In the genomic region with DNA sequence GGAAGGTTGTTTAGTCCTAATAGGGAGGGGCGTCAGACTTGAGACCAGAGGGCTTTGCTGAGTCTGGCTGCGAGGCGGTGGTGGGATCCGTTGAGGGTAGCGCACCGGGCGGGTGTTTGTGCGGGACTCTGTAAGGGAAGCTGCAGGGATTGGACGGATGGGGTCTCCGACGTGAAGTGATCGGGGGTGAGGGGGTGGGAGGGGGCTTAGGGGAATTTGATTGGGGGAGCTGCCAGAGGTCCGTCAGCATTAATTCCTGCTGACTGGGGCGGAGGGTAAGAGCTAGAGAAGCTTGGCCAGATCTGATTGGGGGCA, we compare ENCODE assay signal across 8 mouse cellular contexts. TPM values are rescaled to one million over a fixed set of nuclear protein-coding genes. Genes with fewer than 3 reads are reported as not detected.
DNase-seq lines count a peak whose midpoint lies in the region; ATAC-seq and TF ChIP-seq lines count a peak whose summit lies in the region.

No protein-coding gene starts in this region.

- H3K4me2 ChIP-seq in CH12.LX (ENCODE audit: insufficient read depth, low read depth, poor library complexity, severe bottlenecking), result peak overlapping the region; percentile 26; the same call in 1 of the 2 replicates
- H3K4me2 ChIP-seq in liver, embryonic 12.5 days, result peak overlapping the region; percentile 98
- H3K4me2 ChIP-seq in stomach, postnatal 0 days (replicated peaks; ENCODE audit: low read depth), result peak overlapping the region; percentile 95

- H3K27ac ChIP-seq in gastrocnemius, adult 2 months, result peak overlapping the region; percentile 98
- H3K27ac ChIP-seq in CH12.LX (ENCODE audit: insufficient read depth, low read depth), result peak overlapping the region; percentile 88
- peak overlapping the region; percentile 97 for H3K27ac ChIP-seq in liver, embryonic 12.5 days
- peak overlapping the region; percentile 99 for H3K27ac ChIP-seq in stomach, postnatal 0 days (replicated peaks)

- in situ Hi-C loops in CH12.LX (cut with MboI; ENCODE audit: low pct_ligation_motif_present, low pct_unique_long_range_greater_than_20kb, low sequenced_read_pairs), result no loop called here

- dilution Hi-C loops in CH12.LX (cut with MboI; ENCODE audit: extremely low pct_ligation_motif_present, extremely low pct_unique_long_range_greater_than_20kb, low sequenced_read_pairs), result no loop called here

- ATAC-seq in liver, embryonic 12.5 days, result peak; percentile 40
- ATAC-seq in stomach, postnatal 0 days (ENCODE audit: low FRiP score, low TSS enrichment), result peak; percentile 35

- peaks cover 3 to 49% of the 10 kb centered on the region in 2 experiments for H3K4me1 ChIP-seq in CH12.LX (ENCODE audit: control insufficient read depth in 1 of 2, insufficient read depth in 2 of 2)
- H3K4me1 ChIP-seq in erythroblast, embryonic 14.5 days (ENCODE audit: control insufficient read depth), result peaks cover 68% of the 10 kb centered on the region
- H3K4me1 ChIP-seq in liver, embryonic 12.5 days, result peaks cover 81% of the 10 kb centered on the region
- no peaks in the 10 kb centered on the region for H3K4me1 ChIP-seq in stomach, postnatal 0 days (replicated peaks; ENCODE audit: control insufficient read depth, insufficient read depth)

- TF ChIP-seq POLR2A in CH12.LX (IDR thresholded peaks at IDR 0.05; ENCODE audit: low read depth, low read length), result no peak

- intact Hi-C loops in gastrocnemius, adult 2 months (cut with DNase I), result no loop called here

- H3K79me2 ChIP-seq in CH12.LX (replicated peaks; ENCODE audit: control insufficient read depth, extremely low read depth, insufficient read depth, poor library complexity, severe bottlenecking), result peaks cover 57% of the 10 kb centered on the region

- TF ChIP-seq CTCF in gastrocnemius, adult 2 months (IDR thresholded peaks at IDR 0.05), result no peak
- TF ChIP-seq CTCF in CH12.LX (conservative IDR thresholded peaks at IDR 0.05 in 1 of 2, IDR thresholded peaks at IDR 0.05 in 1 of 2; ENCODE audit: low read depth in 2 of 2, low read length in 2 of 2), result no peak
- TF ChIP-seq CTCF in stomach, postnatal 0 days (IDR thresholded peaks at IDR 0.05; ENCODE audit: low read depth), result no peak

- no peak for TF ChIP-seq EP300 in CH12.LX (IDR thresholded peaks at IDR 0.05; ENCODE audit: low read length)
- no peak for TF ChIP-seq EP300 in stomach, postnatal 0 days (optimal IDR thresholded peaks at IDR 0.05)

- DNase-seq in gastrocnemius, adult 2 months, result peak; percentile 48
- no peak for DNase-seq in gastrocnemius, adult 8-10 months (ENCODE audit: low spot score in 2 of 2)
- DNase-seq in CH12.LX (ENCODE audit: extremely low read depth), result peak; percentile 48
- DNase-seq in stomach, postnatal 0 days (ENCODE audit: low spot score), result no peak
- no peak for DNase-seq in gastrocnemius, adult 18-20 months (ENCODE audit: low spot score)
- DNase-seq in ovary, postnatal 10 days (ENCODE audit: low spot score), result no peak

- H3K36me3 ChIP-seq in CH12.LX (replicated peaks in 1 of 2; ENCODE audit: control insufficient read depth in 1 of 2, insufficient read depth in 1 of 2, low read length in 1 of 2), result peaks cover 25 to 45% of the 10 kb centered on the region in 2 experiments
- peaks cover 57% of the 10 kb centered on the region for H3K36me3 ChIP-seq in erythroblast, embryonic 14.5 days (ENCODE audit: control insufficient read depth)
- H3K36me3 ChIP-seq in liver, embryonic 12.5 days, result peaks cover 51% of the 10 kb centered on the region
- H3K36me3 ChIP-seq in stomach, postnatal 0 days (ENCODE audit: control insufficient read depth, insufficient read depth, low read length), result peaks cover 14% of the 10 kb centered on the region

- no peak for TF ChIP-seq RAD21 in CH12.LX (IDR thresholded peaks at IDR 0.05; ENCODE audit: low read depth, low read length)

- WGBS in liver, embryonic 12.5 days (ENCODE audit: insufficient replicate concordance), result 1% methylated on average over 14 of the region's 14 CpGs
- WGBS in stomach, postnatal 0 days, result 2% methylated on average over 14 of the region's 14 CpGs

- no peaks in the 10 kb centered on the region for H3K27me3 ChIP-seq in CH12.LX (replicated peaks)
- no peaks in the 10 kb centered on the region for H3K27me3 ChIP-seq in erythroblast, embryonic 14.5 days (ENCODE audit: control insufficient read depth)
- no peaks in the 10 kb centered on the region for H3K27me3 ChIP-seq in liver, embryonic 12.5 days (replicated peaks)
- H3K27me3 ChIP-seq in stomach, postnatal 0 days (ENCODE audit: control insufficient read depth, insufficient read depth, low read length), result no peaks in the 10 kb centered on the region

- H3K9ac ChIP-seq in CH12.LX (ENCODE audit: insufficient read depth, low read depth), result peak overlapping the region; percentile 94
- peak overlapping the region; percentile 94 for H3K9ac ChIP-seq in liver, embryonic 12.5 days
- H3K9ac ChIP-seq in stomach, postnatal 0 days (ENCODE audit: low read length), result peak overlapping the region; percentile 86

- H3K4me3 ChIP-seq in gastrocnemius, adult 2 months, result peak overlapping the region; percentile 95
- H3K4me3 ChIP-seq in CH12.LX (replicated peaks in 1 of 3; ENCODE audit: low read depth in 2 of 3, low read length in 2 of 3, poor library complexity in 1 of 3), result peak overlapping the region; percentile 83 to 90 (median 88)
- H3K4me3 ChIP-seq in erythroblast, embryonic 14.5 days (replicated peaks), result peak overlapping the region; percentile 91
- peak overlapping the region; percentile 86 for H3K4me3 ChIP-seq in liver, embryonic 12.5 days
- H3K4me3 ChIP-seq in stomach, postnatal 0 days (ENCODE audit: low read depth, low read length), result peak overlapping the region; percentile 79

- no peaks in the 10 kb centered on the region for H3K9me3 ChIP-seq in CH12.LX (replicated peaks; ENCODE audit: low read length)
- H3K9me3 ChIP-seq in erythroblast, embryonic 14.5 days (ENCODE audit: control insufficient read depth, low read length), result no peaks in the 10 kb centered on the region
- H3K9me3 ChIP-seq in liver, embryonic 12.5 days (replicated peaks), result no peaks in the 10 kb centered on the region
- H3K9me3 ChIP-seq in stomach, postnatal 0 days (ENCODE audit: control insufficient read depth, low read length), result no peaks in the 10 kb centered on the region

TF ChIP-seq in CH12.LX, 34 proteins besides CTCF, POLR2A, EP300 and RAD21:
- no peak for TF ChIP-seq GABPA (IDR thresholded peaks at IDR 0.05; ENCODE audit: insufficient replicate concordance, low read depth, low read length)
- no peak for TF ChIP-seq USF2 (conservative IDR thresholded peaks at IDR 0.05; ENCODE audit: low read depth, low read length)

RNA-seq across cellular contexts. Expression of gene Tnpo2, which starts 0.6 kb away (rescaled TPM):
- 10 to 100 TPM; 29.9 to 33.4 TPM for total RNA-seq in gastrocnemius, adult 2 months (2021)
- total RNA-seq in gastrocnemius, adult 8-10 months (2022), result 10 to 100 TPM; 28.3 to 38.4 (median 32.6) TPM
- 48.0 and 50.4 TPM in 2 replicates for total RNA-seq in CH12.LX (2012; rRNA removed)
- 36.3 and 41.2 TPM in 2 replicates for total RNA-seq in CH12.LX (2014; rRNA removed)
- polyA plus RNA-seq in CH12.LX (2012; ENCODE audit: insufficient read length, low read depth), result 45.1 and 57.0 TPM in 2 replicates
- polyA plus RNA-seq in erythroblast, embryonic 14.5 days (2012), result 1.7 and 1.8 TPM in 2 replicates
- 31.1 and 32.3 TPM in 2 replicates for polyA plus RNA-seq in liver, embryonic 12.5 days (2016; fragmentation: Nextera tagmentation; extraction: Ambion mirVana)
- 12.5 and 15.4 TPM in 2 replicates for polyA plus RNA-seq in stomach, postnatal 0 days (2015; fragmentation: Nextera tagmentation; extraction: Ambion mirVana)
- 10 to 100 TPM; 27.6 to 35.4 TPM for total RNA-seq in gastrocnemius, adult 18-20 months (2021)

RNA-seq across cellular contexts. Expression of gene Trir, which starts 10.7 kb away (rescaled TPM):
- 10 to 100 TPM; 71.9 to 72.4 TPM for total RNA-seq in gastrocnemius, adult 2 months (2021)
- 10 to 100 TPM; 57.5 to 74.2 (median 66.1) TPM for total RNA-seq in gastrocnemius, adult 8-10 months (2022)
- total RNA-seq in CH12.LX (2012; rRNA removed), result 151 and 202 TPM in 2 replicates
- total RNA-seq in CH12.LX (2014; rRNA removed), result 190 and 209 TPM in 2 replicates
- polyA plus RNA-seq in CH12.LX (2012; ENCODE audit: insufficient read length, low read depth), result 185 and 244 TPM in 2 replicates
- 77.0 and 92.3 TPM in 2 replicates for polyA plus RNA-seq in erythroblast, embryonic 14.5 days (2012)
- polyA plus RNA-seq in liver, embryonic 12.5 days (2016; fragmentation: Nextera tagmentation; extraction: Ambion mirVana), result 133 and 139 TPM in 2 replicates
- 94.4 and 95.1 TPM in 2 replicates for polyA plus RNA-seq in stomach, postnatal 0 days (2015; fragmentation: Nextera tagmentation; extraction: Ambion mirVana)
- total RNA-seq in gastrocnemius, adult 18-20 months (2021), result 10 to 100 TPM; 70.4 to 78.8 TPM

RNA-seq across cellular contexts. Expression of gene Asna1, which starts 12.2 kb away (rescaled TPM):
- 10 to 100 TPM; 50.6 to 58.0 TPM for total RNA-seq in gastrocnemius, adult 2 months (2021)
- 10 to 100 TPM; 57.1 to 67.3 (median 58.8) TPM for total RNA-seq in gastrocnemius, adult 8-10 months (2022)
- total RNA-seq in CH12.LX (2012; rRNA removed) (109 and 125 TPM in 2 replicates), CH12.LX (2014; rRNA removed) (108 and 119 TPM in 2 replicates)
- 127 and 132 TPM in 2 replicates for polyA plus RNA-seq in CH12.LX (2012; ENCODE audit: insufficient read length, low read depth)
- polyA plus RNA-seq in erythroblast, embryonic 14.5 days (2012), result 18.6 and 31.0 TPM in 2 replicates
- 85.8 and 87.3 TPM in 2 replicates for polyA plus RNA-seq in liver, embryonic 12.5 days (2016; fragmentation: Nextera tagmentation; extraction: Ambion mirVana)
- 68.0 and 71.8 TPM in 2 replicates for polyA plus RNA-seq in stomach, postnatal 0 days (2015; fragmentation: Nextera tagmentation; extraction: Ambion mirVana)
- 10 to 100 TPM; 53.6 to 58.0 TPM for total RNA-seq in gastrocnemius, adult 18-20 months (2021)

RNA-seq across cellular contexts. Expression of gene Fbxw9, which starts 22.5 kb away (rescaled TPM):
- 1 to 10 TPM; 1.4 to 1.5 TPM for total RNA-seq in gastrocnemius, adult 2 months (2021)
- total RNA-seq in gastrocnemius, adult 8-10 months (2022), result 1 to 10 TPM; 1.4 to 2.5 (median 1.8) TPM
- total RNA-seq in CH12.LX (2012; rRNA removed) (14.1 and 21.9 TPM in 2 replicates), CH12.LX (2014; rRNA removed) (6.4 and 7.3 TPM in 2 replicates)
- polyA plus RNA-seq in CH12.LX (2012; ENCODE audit: insufficient read length, low read depth), result 10.4 and 11.7 TPM in 2 replicates
- polyA plus RNA-seq in erythroblast, embryonic 14.5 days (2012), result 0.54 and 0.63 TPM in 2 replicates
- 8.5 and 9.5 TPM in 2 replicates for polyA plus RNA-seq in liver, embryonic 12.5 days (2016; fragmentation: Nextera tagmentation; extraction: Ambion mirVana)
- polyA plus RNA-seq in stomach, postnatal 0 days (2015; fragmentation: Nextera tagmentation; extraction: Ambion mirVana), result 25.7 and 28.4 TPM in 2 replicates
- total RNA-seq in gastrocnemius, adult 18-20 months (2021), result 1 to 10 TPM; 1.8 TPM

RNA-seq across cellular contexts. Expression of gene Best2, which starts 23.0 kb away (rescaled TPM):
- not detected for total RNA-seq in gastrocnemius, adult 2 months (2021)
- not detected for total RNA-seq in gastrocnemius, adult 8-10 months (2022)
- total RNA-seq in CH12.LX (2012; rRNA removed), result 0.21 TPM in 1 of 2 replicates, not detected in the other
- not detected in 2 replicates for total RNA-seq in CH12.LX (2014; rRNA removed)
- 0.23 TPM in 1 of 2 replicates, not detected in the other for polyA plus RNA-seq in CH12.LX (2012; ENCODE audit: insufficient read length, low read depth)
- polyA plus RNA-seq in erythroblast, embryonic 14.5 days (2012), result not detected in 2 replicates
- polyA plus RNA-seq in liver, embryonic 12.5 days (2016; fragmentation: Nextera tagmentation; extraction: Ambion mirVana), result not detected in 2 replicates
- polyA plus RNA-seq in stomach, postnatal 0 days (2015; fragmentation: Nextera tagmentation; extraction: Ambion mirVana), result 0.06 and 0.16 TPM in 2 replicates
- total RNA-seq in gastrocnemius, adult 18-20 months (2021), result not detected

Comparison
In these comparisons a context has a peak if more than half of its experiments do, and no peak if none do; other contexts are left out.
1. DNase-seq: peak in gastrocnemius, adult 2 months (single experiment) and CH12.LX (single experiment); none in gastrocnemius, adult 8-10 months (0 of 2), stomach, postnatal 0 days (single experiment), gastrocnemius, adult 18-20 months (single experiment) and ovary, postnatal 10 days (single experiment).
2. H3K4me2 ChIP-seq: peak in every context shown above with its lines; median percentile 98 in liver, embryonic 12.5 days; 95 in stomach, postnatal 0 days; 26 in CH12.LX.
3. Peak in every context shown above with its lines, with median percentiles within 50 percentile points of each other: H3K27ac ChIP-seq, H3K4me3 ChIP-seq and H3K9ac ChIP-seq.